Mouse (Mus musculus) cerebellum, adult 9-10 months (tissue): ENCODE data around the gene Mpped2.
A peak's percentile ranks its signal among the peaks of the same experiment; 100 is the strongest.

ENCODE experiments used
- DNase-seq: peaks from one replicate; pipeline ENCODE4 v3.0.0; 2022

Gene Mpped2

GRCm38 (mm10) chr2:106746905-106747304, 53.8 kb downstream of the Mpped2 start:
- DNase-seq = no peak

DNA sequence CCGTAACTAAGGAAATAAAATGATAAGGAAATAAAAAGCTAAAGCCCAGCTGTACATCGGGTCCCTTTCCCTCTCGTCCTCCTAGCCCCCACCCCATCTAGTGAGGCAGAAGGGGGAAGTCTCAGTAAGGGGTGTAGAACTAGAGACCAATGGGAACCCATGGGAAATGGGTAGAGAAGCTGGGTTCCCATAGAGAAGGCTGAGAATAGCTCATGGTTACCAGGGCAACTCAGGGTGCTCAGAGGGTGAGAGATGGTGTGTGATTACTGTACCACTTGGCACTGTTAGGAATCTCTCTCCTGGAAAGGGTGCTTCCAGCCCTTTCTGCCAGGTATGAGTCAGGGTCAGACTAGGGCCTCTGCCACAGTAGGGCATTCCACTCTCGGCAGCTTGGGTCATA, 54.3 kb downstream of the Mpped2 start:
- DNase-seq = no peak

- DNase-seq = no peak
Observed at GRCm38 (mm10) chr2:106750878-106751277, 57.8 kb downstream of the Mpped2 start.

GRCm38 (mm10) chr2:106753703-106754102, 60.6 kb downstream of the Mpped2 start:
- no peak for DNase-seq

- DNase-seq = peak; percentile 22
Observed at GRCm38 (mm10) chr2:106754696-106755095, 61.6 kb downstream of the Mpped2 start.

DNA sequence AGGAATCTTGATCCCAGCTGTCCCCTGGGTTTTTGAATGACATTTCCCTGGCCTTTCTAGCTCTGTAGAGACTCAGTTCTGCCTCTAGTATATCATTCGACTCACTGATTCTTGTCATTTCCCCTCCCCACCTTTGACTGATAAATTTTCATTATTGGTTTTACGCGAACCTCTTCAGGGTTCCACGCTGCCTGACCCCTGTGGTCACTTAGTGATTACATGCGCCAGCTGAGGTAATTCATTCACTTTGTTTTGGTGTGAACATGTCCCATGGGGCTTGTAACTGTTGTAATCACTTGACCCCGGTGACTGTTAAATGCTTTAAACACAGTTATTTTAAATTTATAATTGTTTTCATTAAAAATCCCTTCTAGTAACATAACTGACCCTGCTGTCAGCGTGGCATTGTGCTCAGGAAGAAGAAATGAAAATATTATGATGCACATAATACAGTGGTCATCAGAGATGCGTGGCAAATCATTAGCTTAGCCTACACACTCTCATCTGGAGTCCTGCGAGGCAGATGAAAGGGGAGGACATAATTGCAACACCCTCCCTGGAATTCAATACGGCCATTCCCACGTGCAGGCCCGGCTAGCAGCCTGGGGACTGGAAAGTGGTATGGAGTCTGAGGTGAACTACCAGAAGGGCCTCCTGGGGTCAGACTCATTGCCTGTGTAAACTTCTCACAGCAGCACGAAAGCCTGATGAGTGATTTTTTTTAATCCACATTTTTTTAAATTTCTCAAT, 63.5 kb downstream of the Mpped2 start:
- no peak for DNase-seq

DNA sequence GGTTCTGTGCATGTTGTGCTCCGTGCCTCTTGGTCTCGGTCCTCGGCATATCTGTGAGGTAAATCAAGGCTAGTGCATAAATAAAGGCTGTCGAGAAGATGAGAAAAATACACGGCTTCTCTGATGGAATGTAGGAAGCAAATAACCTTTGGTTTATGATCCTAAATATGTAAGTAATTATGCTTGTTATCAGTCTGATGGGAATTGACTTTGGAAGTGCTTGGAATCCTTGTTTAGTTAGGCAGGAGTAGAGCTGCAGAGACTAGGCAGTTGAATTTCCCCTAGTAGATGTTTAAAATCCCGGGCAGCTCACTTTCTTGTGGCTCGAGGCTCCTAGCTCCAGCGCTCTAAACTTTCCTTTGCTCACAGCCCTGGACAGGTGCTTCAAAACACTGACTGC, 69.9 kb downstream of the Mpped2 start:
- no peak for DNase-seq

DNA sequence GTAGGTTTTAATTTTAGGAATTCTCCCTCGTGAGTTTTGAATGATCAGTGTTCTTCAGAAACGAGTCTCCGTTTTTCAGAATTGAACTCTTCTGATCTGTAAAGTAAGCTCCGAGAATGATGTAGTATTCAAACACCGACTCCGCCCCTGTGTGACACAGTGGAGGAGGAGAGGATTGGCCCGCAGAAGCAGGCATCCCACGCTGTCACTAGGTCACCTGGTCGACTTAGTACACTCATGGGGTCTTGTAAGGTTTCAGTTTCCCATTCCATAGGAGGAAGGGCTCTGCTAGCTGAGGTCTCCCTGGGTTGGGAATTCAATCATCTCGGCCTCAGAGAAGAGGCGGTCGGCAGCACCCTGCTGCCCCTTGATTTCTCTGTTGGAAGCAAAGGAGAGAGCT, 76.2 kb downstream of the Mpped2 start:
- no peak for DNase-seq

DNA sequence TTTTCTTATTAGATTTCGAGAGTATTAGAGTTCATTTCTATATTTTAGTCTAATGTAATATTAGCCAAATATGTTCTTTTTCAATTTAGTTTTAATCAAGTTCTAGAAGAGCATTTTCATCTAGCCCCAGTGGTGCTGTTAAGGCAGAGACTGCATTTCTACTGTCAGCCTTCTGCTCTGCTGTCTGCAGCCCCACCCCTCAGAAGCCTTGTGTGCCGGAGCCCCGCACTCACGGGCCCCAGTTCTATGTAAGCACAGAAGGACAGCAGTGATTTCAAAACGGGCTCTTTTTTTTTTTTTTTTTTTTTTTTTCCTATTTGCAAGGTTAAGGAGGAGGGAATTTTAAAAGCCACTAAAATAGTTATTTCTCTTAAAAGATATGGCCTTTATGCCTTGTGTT, 79.6 kb downstream of the Mpped2 start:
- DNase-seq = no peak

GRCm38 (mm10) chr2:106774251-106775196, 81.5 kb downstream of the Mpped2 start:
- DNase-seq = no peak

DNA sequence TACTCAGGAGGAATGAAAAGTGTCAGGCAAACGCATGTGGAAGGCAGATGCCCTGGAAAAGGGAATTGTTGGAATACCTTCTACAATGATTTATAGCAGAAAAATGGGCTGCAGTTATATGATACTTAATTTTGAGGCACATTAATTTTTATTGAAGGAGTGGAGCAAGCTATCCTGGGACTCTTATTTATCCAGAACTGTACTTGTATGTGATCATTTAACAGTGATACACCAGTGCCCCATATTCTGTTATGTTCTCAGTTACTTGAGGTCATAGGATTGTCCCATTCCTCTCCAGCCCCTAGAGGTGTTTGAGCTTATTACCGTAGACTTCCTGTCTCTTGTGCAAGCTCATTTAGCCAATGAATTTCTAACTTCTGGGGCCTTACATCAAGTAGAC, 82.9 kb downstream of the Mpped2 start:
- no peak for DNase-seq

GRCm38 (mm10) chr2:106778861-106779516, 85.9 kb downstream of the Mpped2 start:
- DNase-seq = no peak

DNA sequence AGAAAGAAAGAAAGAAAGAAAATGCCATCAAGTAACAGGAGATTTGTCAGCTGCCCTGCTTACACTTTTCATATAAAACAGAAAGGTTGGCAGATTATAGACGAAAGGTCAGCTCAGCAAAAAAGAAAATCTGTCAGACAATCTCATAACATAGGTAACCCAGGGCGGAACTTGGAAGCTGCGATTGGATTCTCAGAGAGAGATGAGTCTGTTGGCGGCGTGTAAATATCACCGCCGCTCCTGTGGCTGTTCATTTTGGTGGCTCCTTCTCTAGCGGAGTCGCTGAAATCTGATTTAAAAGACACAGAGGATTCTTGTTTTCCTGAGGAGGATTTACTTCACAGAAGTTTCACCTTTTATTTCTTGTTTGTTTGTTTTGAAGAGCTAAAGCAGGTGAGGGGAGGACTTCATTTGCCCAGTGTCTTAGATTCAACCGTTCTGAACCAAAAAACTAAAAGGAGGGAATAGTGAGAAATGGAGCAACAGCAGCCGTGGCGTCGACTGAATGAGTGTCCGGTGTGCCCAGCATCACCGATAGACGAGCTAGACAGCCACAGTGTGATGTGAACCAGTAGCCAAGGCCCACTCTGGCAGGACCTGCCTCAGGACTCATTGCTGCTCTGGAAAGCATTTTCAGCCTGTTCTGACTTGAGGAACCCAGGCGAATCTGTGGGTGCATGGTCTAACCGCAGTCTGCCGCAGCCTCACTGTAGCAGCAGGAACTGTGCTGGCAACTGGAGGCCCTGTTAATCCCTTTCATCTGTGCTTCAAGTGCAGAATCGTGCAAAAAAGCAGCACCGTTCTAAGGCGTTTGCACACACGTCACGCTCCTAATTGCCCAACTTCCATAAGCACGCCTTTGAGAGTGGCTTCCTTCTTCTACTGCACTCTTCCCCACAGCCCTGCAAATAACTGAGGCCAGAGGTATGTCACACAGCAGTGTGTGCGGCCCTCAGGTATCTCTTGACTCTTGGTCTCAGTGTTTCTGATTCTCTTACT, 88.4 kb downstream of the Mpped2 start:
- DNase-seq = no peak

DNA sequence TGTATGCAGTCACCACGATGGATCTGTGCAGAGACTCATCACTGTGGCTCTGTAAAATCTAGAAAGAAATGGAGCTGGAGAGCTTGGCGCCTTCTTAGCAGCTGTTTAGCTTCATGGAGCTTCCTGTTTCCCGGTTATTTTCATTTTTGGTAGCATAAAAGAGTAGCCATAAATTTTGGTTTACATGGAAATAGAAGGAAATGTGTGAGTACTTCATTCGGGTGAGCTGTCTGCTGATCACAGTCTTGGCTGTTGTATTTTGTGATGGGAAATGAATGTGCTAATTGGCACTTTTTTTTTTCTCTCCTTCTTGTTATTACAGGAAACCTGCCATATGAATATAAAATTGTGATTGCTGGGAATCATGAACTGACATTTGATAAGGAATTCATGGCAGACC, 90.2 kb downstream of the Mpped2 start:
- no peak for DNase-seq

GRCm38 (mm10) chr2:106788055-106788454, 95.0 kb downstream of the Mpped2 start:
- DNase-seq = no peak

DNA sequence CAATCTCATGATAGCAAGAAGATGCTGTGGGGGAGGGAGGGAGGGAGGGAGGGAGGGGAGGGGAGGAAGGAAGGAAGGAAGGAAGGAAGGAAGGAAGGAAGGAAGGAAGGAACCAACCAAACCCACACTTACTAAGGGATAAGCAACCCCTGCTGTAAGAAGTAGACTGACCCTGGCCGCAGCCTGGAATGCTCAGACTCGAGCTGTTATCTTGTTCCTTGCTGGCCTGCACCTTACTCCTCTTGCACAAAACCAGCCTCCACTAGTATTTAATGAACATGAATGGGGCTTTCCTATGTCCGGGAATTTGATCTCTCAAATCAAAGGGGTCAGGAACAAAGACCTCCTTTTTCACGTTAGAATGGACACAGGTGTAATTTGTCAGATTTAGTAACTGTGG, 95.5 kb downstream of the Mpped2 start:
- no peak for DNase-seq

- DNase-seq = no peak
Observed at GRCm38 (mm10) chr2:106789694-106790328, 96.7 kb downstream of the Mpped2 start.

GRCm38 (mm10) chr2:106790329-106790701, 97.2 kb downstream of the Mpped2 start:
- no peak for DNase-seq

- DNase-seq = no peak
Observed at GRCm38 (mm10) chr2:106796246-106796645, 103.2 kb downstream of the Mpped2 start.

DNA sequence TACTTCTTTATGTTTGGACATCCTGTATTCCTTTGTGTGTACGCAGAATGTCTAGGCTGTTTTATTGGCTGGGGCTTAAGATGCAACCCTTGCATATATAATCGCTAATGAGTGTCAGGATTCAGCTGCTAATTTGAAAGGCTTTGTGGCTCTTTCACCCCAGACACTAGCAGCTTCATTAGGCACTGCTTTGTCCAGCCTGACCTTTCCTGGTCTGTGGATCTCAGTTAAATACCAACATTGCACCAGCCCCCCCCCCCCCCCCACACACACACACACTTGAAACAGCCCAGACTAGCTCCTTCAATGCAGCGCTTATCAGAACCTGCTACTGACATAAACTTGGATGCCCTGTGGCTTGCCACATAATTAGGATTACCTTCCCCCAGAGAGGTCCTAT, 104.8 kb downstream of the Mpped2 start:
- DNase-seq = no peak

- DNase-seq = no peak
Observed at GRCm38 (mm10) chr2:106798824-106799223, 105.8 kb downstream of the Mpped2 start.

GRCm38 (mm10) chr2:106815898-106816297, 122.8 kb downstream of the Mpped2 start:
- no peak for DNase-seq
